Mouse (Mus musculus) bone marrow macrophage, adult 2 months (primary cell): ENCODE measurements around the gene G3bp2.

Experiments
- CTCF ChIP-seq: IDR thresholded peaks from 2 replicates; pipeline ENCODE4 v1.5.1; 2012; ENCODE audit warnings: low read depth, mild to moderate bottlenecking, low read length, moderate library complexity
- POLR2A ChIP-seq: IDR thresholded peaks from 2 replicates; pipeline ENCODE4 v1.6.1; 2012; ENCODE audit warnings: mild to moderate bottlenecking, low read depth, low read length, borderline replicate concordance

GRCm38 (mm10) chr5:92082821-92083401 lies 608 bp downstream of the G3bp2 start:
- TF ChIP-seq CTCF (no peak), POLR2A (no peak)
